Mouse (Mus musculus): Measurements from ENCODE around the gene Gstk1.
A peak's percentile ranks its signal among the peaks of the same experiment; 100 is the strongest.

Gene Gstk1

GRCm38 (mm10) chr6:42245711-42246353 lies at the start of gene Gstk1:
Gene Gstk1 (plus strand): TSS chr6:42245935.
- peak; percentile 80 to 85 for DNase-seq

GRCm38 (mm10) chr6:42197710-42198109 lies 48.0 kb upstream of the Gstk1 start:
- peak; percentile 19 to 37 for DNase-seq

- no peak for DNase-seq
Observed at GRCm38 (mm10) chr6:42199498-42199897, 46.2 kb upstream of the Gstk1 start.

- DNase-seq = no peak
Observed at GRCm38 (mm10) chr6:42215028-42215427, 30.7 kb upstream of the Gstk1 start, which contains the start of gene Tas2r144. Gene Tas2r144 (plus strand): TSS chr6:42215328.

DNA sequence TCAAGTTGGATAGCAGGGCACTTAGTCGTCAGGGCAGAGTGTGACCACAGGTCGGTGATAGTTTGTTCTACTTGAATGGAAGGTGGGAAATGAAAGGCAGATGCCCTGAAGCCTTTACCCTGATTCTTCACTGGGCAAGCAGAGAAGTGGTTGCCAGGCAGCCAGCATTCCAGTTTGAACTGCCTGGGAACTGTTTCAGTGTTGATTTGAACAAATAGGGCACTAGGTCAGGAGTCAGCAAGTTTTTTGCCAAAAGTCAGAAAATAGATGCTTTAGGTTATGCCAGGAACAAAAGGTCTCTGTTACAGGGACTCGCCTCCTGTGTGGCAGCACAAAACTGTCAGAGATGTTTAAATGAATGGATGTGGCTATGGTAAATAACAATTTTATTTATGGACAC lies 23.4 kb upstream of the Gstk1 start:
- peak; percentile 6 to 15 for DNase-seq

DNA sequence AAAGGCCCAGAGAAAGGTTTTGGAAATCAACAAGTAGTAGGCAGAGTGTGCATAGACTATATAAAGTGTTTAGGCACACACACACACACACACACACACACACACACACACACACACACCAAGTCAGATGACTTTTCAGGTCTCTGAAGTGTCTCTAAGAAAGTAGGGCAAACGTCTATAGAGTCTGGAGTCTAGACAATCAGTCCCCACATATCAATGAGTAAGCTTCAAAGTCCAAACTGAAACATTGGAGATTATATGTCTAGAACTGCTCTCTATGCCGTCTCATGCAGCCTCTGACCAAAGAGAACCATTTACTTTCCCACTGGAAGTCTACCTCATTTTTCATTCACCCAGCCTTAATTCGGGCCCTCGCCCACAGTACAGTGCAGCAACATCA lies 20.7 kb upstream of the Gstk1 start:
- no peak for DNase-seq

- DNase-seq = peak; percentile 81 to 85
Observed at GRCm38 (mm10) chr6:42227240-42228101, 18.3 kb upstream of the Gstk1 start.

GRCm38 (mm10) chr6:42229610-42230009 lies 16.1 kb upstream of the Gstk1 start:
- no peak for DNase-seq

DNA sequence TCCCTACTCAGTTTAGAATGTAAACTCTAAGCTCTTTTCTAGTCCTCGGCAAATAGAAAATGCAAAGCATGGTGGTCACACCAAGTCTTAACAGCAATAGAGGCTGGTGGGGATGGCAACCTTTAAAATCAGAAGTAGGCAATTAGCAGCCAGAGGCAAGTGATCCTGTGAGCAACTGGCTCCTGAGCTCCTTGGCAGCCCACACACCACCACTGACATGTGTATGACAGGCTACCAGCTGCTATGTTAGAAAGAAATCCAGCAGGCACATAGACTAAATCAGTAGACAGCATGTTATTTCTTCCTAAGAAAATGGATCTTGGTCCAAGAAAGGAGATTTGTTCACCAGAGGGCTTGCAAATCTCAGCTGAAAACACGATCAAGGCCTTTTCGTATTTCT lies 14.5 kb upstream of the Gstk1 start:
- no peak for DNase-seq

- no peak for DNase-seq
Observed at GRCm38 (mm10) chr6:42237276-42237805, 8.4 kb upstream of the Gstk1 start.

- DNase-seq = no peak
Observed at GRCm38 (mm10) chr6:42241311-42242045, 4.3 kb upstream of the Gstk1 start.

DNA sequence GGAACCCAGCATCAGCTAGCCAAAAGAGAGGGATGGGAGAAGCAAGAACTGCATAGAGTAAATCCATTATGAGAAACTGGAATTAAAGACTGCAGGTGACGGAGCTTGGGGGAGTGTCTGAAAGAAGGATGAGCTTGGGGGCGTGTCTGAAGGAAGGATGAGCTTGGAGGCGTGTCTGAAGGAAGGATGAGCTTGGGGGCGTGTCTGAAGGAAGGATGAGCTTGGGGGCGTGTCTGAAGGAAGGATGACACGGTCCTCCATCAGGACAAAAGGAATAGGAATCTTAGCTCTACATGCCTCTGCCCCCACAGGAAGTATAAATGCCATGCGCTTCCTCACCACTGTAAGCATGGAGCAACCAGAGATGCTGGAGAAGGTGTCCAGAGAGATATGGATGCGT lies 1.4 kb downstream of the Gstk1 start:
- peak in 1 of 2 experiments; percentile 36 for DNase-seq

DNA sequence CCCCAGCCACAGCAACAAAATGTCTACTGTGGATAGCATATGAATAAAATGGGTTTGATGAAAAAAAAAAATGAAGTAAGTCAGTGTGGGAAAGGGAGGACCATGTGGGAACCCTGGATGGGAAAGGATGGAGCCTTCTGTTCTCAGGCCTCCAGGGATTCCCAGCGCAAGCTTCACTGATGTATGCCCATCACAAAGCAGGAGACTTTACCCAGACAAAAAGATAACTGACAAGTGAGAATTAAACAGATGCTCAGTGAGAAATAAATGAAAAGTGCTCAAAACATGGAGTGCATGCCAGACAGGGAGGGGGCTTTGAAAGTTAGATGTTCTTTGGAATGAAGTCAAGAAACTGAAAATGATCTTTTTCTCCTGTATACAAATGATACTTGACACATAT lies 2.2 kb downstream of the Gstk1 start:
- DNase-seq = no peak

DNA sequence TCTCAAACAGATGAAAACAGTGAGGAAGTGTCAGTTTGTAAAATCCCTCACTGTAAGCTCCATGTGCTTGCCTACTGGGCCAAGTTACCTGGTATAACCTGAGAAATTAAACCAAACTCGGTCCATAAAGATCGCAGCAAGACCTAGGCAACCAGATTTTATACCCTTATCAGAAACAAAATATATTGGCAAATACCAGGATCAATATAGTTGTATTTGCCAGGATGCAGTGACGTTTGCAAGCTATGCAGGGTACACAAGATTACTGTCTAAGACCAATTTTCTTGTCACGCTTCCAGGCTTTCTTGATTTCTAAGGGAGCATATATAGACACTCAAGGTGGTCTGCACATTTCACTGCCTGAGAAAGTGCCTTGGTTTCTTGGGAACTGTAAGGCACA lies 6.1 kb downstream of the Gstk1 start:
- DNase-seq = no peak

- peak; percentile 45 to 46 for DNase-seq
Observed at GRCm38 (mm10) chr6:42253103-42253502, 7.4 kb downstream of the Gstk1 start.

- DNase-seq = peak; percentile 76 to 77
Observed at GRCm38 (mm10) chr6:42257303-42257863, 11.6 kb downstream of the Gstk1 start.

DNA sequence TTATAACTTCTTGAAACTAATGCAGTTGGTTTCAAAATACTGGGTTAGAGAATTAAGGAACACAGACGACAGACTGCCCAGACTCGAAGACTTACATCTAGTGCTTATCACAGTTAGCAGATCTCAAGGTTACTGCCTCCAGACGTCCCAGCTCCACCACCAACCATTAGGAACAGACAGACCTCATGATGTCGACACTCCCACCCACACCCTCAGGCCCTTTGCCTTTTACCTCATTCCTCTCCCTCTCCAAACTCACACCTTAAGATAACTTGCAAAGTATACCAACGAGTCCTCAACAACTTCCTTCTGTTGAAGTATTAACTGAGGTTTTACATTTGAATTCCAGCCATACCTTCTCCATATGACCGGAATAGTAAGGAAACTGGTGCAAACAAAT lies 14.7 kb downstream of the Gstk1 start:
- no peak for DNase-seq

DNA sequence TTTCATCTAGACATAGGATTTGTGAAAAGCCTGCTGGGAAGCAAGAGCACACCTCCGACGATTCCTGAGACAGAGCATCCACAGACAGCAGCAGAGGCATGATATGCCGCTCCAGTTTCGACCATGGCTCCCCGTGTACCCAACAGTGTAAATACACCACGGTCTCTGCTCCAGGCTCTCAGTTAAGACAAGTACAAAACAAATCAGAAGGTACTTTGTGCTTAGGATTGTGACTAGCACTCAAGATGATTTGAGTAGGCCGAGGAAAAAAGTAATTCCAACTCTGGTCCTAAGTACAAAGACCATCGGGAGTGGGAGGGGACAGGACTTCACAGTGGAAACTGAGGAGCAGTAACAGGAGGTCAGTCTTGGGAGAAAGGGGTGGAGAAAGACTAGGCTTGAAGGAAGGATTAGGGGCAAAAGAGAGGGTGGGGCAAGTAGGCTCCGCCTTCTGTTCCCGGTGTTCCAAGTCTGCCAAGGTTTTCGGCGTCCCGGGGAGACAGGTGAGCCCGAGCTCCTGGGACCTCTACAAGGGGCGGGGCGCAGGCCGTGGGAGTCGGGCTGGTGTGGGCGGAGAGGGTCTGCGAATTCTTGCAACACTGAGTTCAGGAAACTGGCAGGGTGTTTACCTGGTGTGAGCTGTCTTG lies 15.9 kb downstream of the Gstk1 start, which contains the start of gene Tmem139:
Gene Tmem139, plus strand, starts transcription at position 447 of the 647 bp plus-strand sequence.
- no peak for DNase-seq

- DNase-seq = peak; percentile 99 to 100
Observed at GRCm38 (mm10) chr6:42264626-42265312, 19.0 kb downstream of the Gstk1 start, which contains the start of gene Casp2. Gene Casp2 (plus strand): TSS chr6:42264985.

DNA sequence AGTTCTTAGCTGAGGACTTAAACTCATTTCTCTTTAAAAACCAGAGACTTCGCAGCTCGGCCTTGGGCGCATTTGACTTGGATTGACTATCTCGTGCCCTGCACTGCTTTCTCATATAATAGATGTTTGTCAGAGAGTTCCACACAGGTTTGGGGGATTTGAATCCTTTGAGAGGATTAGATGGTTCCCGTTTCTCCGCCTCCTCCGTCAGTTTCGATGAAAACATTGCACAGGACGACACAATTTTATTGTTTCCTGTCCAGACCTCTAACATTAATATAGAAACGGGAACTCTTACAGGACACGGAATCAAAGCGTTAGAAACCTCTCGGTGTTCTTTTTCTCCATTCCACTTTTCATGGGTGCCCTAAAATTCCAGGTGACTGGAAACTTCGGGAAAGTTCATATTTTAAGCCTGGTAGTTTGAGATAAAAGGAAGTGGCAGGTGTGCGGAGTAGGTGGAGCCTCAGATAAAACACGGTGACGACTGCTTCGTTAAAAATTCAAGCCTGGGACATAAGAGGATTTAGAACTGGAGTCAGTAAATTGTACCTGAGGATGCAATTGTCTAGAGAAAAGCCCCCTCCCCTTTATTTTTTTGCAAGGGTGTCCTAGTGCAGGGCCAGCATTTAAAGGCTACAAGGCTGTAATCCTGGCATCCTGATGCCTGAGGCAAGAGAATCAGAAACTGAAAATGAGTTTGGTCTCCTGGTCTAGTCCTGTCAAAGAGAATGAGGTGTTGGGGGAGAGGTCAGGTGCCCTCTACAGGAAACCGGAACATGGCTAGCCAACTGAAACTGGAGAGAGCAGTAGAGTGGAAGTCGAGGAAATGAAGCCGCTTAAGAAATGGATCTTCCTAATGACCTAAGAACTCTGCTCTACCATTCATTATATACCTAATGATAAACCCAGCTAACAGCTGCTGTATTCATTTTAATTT lies 19.9 kb downstream of the Gstk1 start:
- DNase-seq = peak; percentile 29 to 34
